Mouse (Mus musculus) cortical plate, adult 2 months (tissue): ENCODE measurements around the gene Igfbp6.

Experiments used
- CTCF ChIP-seq: fragments of 200-500 bp; IDR thresholded peaks from 2 replicates; pipeline ENCODE4 v1.5.1; 2011; ENCODE audit warnings: mild to moderate bottlenecking, control low read depth, low read length; ENCODE audit not compliant: insufficient read depth; ENCODE audit errors: extremely low read depth
- POLR2A ChIP-seq: fragments of 200-500 bp; IDR thresholded peaks from 2 replicates; pipeline ENCODE4 v1.6.1; 2011; ENCODE audit warnings: mild to moderate bottlenecking, low read length, control low read depth; ENCODE audit not compliant: insufficient read depth; ENCODE audit errors: extremely low read depth

- TF ChIP-seq POLR2A = no peak
- no peak for TF ChIP-seq CTCF
These were observed 8.5 kb upstream of the Igfbp6 start for GRCm38 (mm10) chr15:102135522-102136128.
